Mouse (Mus musculus) midbrain, embryonic 12.5 days (tissue): Measurements from ENCODE around the gene Sema6d. TPM values are rescaled to one million over a fixed set of nuclear protein-coding genes. Genes with fewer than 3 reads are reported as not detected.

Source experiments
- ATAC-seq: fragments of 200-750 bp; cut with Nextera tagmentation; 2 replicates; pipeline ENCODE4 v1.8.0; 2017; ENCODE audit warnings: low read depth, moderate TSS enrichment, moderate library complexity; ENCODE audit not compliant: low FRiP score
- H3K27ac ChIP-seq: fragments of 300-500 bp; sonication (generic); replicated peaks from 2 replicates; pipeline ENCODE4 v1.5.1; 2016; ENCODE audit warnings: mild to moderate bottlenecking
- H3K27me3 ChIP-seq: fragments of 300-500 bp; sonication (generic); 2 replicates; pipeline ENCODE4 v1.6.1; 2016; ENCODE audit warnings: mild to moderate bottlenecking
- H3K36me3 ChIP-seq: fragments of 300-500 bp; sonication (generic); 2 replicates; pipeline ENCODE4 v1.6.1; 2016
- H3K4me1 ChIP-seq: fragments of 300-500 bp; sonication (generic); 2 replicates; pipeline ENCODE4 v1.6.1; 2016
- H3K4me2 ChIP-seq: fragments of 300-500 bp; sonication (generic); replicated peaks from 2 replicates; pipeline ENCODE4 v1.6.1; 2016; ENCODE audit warnings: mild to moderate bottlenecking, moderate library complexity
- H3K4me3 ChIP-seq: fragments of 300-500 bp; sonication (generic); 2 replicates; pipeline ENCODE4 v1.5.1; 2016; ENCODE audit warnings: mild to moderate bottlenecking
- H3K9ac ChIP-seq: fragments of 300-500 bp; sonication (generic); replicated peaks from 2 replicates; pipeline ENCODE4 v1.6.1; 2016; ENCODE audit warnings: mild to moderate bottlenecking, moderate library complexity
- H3K9me3 ChIP-seq: fragments of 300-500 bp; sonication (generic); 2 replicates; pipeline ENCODE4 v1.6.1; 2016; ENCODE audit warnings: mild to moderate bottlenecking
- WGBS: fragments of 180-500 bp; shearing (Covaris S2); methylation state at CpG from one replicate; pipeline ENCODE4 v1.1.7; 2016; 5-methylcytosine and 5-hydroxymethylcytosine counted together
- polyA plus RNA-seq: library from polyadenylated mRNA; unstranded; fragments of >200 nt; fragmentation: Nextera tagmentation; extraction: Ambion mirVana; gene quantifications from 2 replicates; pipeline ENCODE4 v1.2.1, GENCODE M21; 2016

Sema6d gene
- polyA plus RNA-seq, 1 experiment from 2014 or later = 17.5 TPM

- Histone ChIP-seq H3K4me3 (no peak overlapping the region), H3K9ac (no peak overlapping the region), H3K4me2 (no peak overlapping the region), H3K9me3 (no peaks in the 10 kb centered on the region), H3K27ac (no peak overlapping the region), H3K4me1 (peaks cover 11% of the 10 kb centered on the region), H3K27me3 (peaks cover 75% of the 10 kb centered on the region), H3K36me3 (no peaks in the 10 kb centered on the region)
- 11% methylated on average over 4 of the region's 4 CpGs for WGBS
- ATAC-seq = peak; percentile 93
Observed at GRCm38 (mm10) chr2:124505784-124506489, 416.2 kb downstream of the Sema6d start.

GRCm38 (mm10) chr2:124507804-124508203 lies 418.0 kb downstream of the Sema6d start:
- no peak overlapping the region for H3K4me3 ChIP-seq
- peaks cover 72% of the 10 kb centered on the region for H3K27me3 ChIP-seq
- no peaks in the 10 kb centered on the region for H3K9me3 ChIP-seq
- peaks cover 11% of the 10 kb centered on the region for H3K4me1 ChIP-seq
- 78% methylated on average over 4 of the region's 4 CpGs for WGBS
- no peaks in the 10 kb centered on the region for H3K36me3 ChIP-seq
- no peak overlapping the region for H3K27ac ChIP-seq
- no peak overlapping the region for H3K4me2 ChIP-seq
- ATAC-seq = no peak
- no peak overlapping the region for H3K9ac ChIP-seq

- Histone ChIP-seq H3K4me2 (no peak overlapping the region), H3K27me3 (peaks cover 70% of the 10 kb centered on the region), H3K4me1 (peaks cover 11% of the 10 kb centered on the region), H3K9me3 (no peaks in the 10 kb centered on the region), H3K36me3 (no peaks in the 10 kb centered on the region), H3K9ac (no peak overlapping the region), H3K4me3 (no peak overlapping the region), H3K27ac (no peak overlapping the region)
- no peak for ATAC-seq
- WGBS = 80% methylated on average over 6 of the region's 6 CpGs
Observed at GRCm38 (mm10) chr2:124509479-124509878, 419.7 kb downstream of the Sema6d start.

GRCm38 (mm10) chr2:124511826-124512225 lies 422.1 kb downstream of the Sema6d start:
- 89% methylated on average over 10 of the region's 10 CpGs for WGBS

GRCm38 (mm10) chr2:124522426-124522825 lies 432.7 kb downstream of the Sema6d start:
- Histone ChIP-seq H3K27me3 (0 out of 2 replicates have a peak, but pooled peaks cover 4% of the 10 kb centered on the region), H3K36me3 (no peaks in the 10 kb centered on the region), H3K9ac (no peak overlapping the region), H3K4me2 (no peak overlapping the region), H3K9me3 (no peaks in the 10 kb centered on the region), H3K4me3 (no peak overlapping the region), H3K27ac (no peak overlapping the region), H3K4me1 (no peaks in the 10 kb centered on the region)
- no peak for ATAC-seq
- WGBS = 94% methylated on average over 3 of the region's 3 CpGs

More at GRCm38 (mm10) chr2:124511826-124512225, 422.1 kb downstream of the Sema6d start:
- no peaks in the 10 kb centered on the region for H3K4me1 ChIP-seq
- H3K27ac ChIP-seq = no peak overlapping the region
- no peaks in the 10 kb centered on the region for H3K9me3 ChIP-seq
- no peak for ATAC-seq
- no peak overlapping the region for H3K9ac ChIP-seq
- no peak overlapping the region for H3K4me3 ChIP-seq
- H3K4me2 ChIP-seq = no peak overlapping the region
- no peaks in the 10 kb centered on the region for H3K36me3 ChIP-seq
- peaks cover 78% of the 10 kb centered on the region for H3K27me3 ChIP-seq

- WGBS = 87% methylated on average over 6 of the region's 6 CpGs
- no peak overlapping the region for H3K4me3 ChIP-seq
- ATAC-seq = no peak
Observed at GRCm38 (mm10) chr2:124523667-124524066, 433.9 kb downstream of the Sema6d start.

GRCm38 (mm10) chr2:124524167-124524566 lies 434.4 kb downstream of the Sema6d start:
- 87% methylated on average over 3 of the region's 3 CpGs for WGBS
- Histone ChIP-seq H3K4me3 (no peak overlapping the region), H3K4me2 (no peak overlapping the region), H3K27me3 (no peaks in the 10 kb centered on the region), H3K4me1 (no peaks in the 10 kb centered on the region), H3K9ac (no peak overlapping the region), H3K27ac (no peak overlapping the region), H3K36me3 (no peaks in the 10 kb centered on the region), H3K9me3 (no peaks in the 10 kb centered on the region)
- ATAC-seq = no peak

More at GRCm38 (mm10) chr2:124523667-124524066, 433.9 kb downstream of the Sema6d start:
- H3K9ac ChIP-seq = no peak overlapping the region
- H3K4me1 ChIP-seq = no peaks in the 10 kb centered on the region
- H3K9me3 ChIP-seq = no peaks in the 10 kb centered on the region
- no peak overlapping the region for H3K4me2 ChIP-seq
- 0 out of 2 replicates have a peak, but pooled peaks cover 4% of the 10 kb centered on the region for H3K27me3 ChIP-seq
- no peaks in the 10 kb centered on the region for H3K36me3 ChIP-seq
- H3K27ac ChIP-seq = no peak overlapping the region

- Histone ChIP-seq H3K27ac (no peak overlapping the region), H3K27me3 (no peaks in the 10 kb centered on the region), H3K9me3 (no peaks in the 10 kb centered on the region), H3K4me3 (no peak overlapping the region), H3K4me2 (no peak overlapping the region), H3K9ac (no peak overlapping the region), H3K4me1 (no peaks in the 10 kb centered on the region), H3K36me3 (no peaks in the 10 kb centered on the region)
- WGBS = 87% methylated on average over 3 of the region's 3 CpGs
- ATAC-seq = no peak
Observed at GRCm38 (mm10) chr2:124527641-124528040, 437.9 kb downstream of the Sema6d start.

- Histone ChIP-seq H3K27me3 (no peaks in the 10 kb centered on the region), H3K4me2 (no peak overlapping the region), H3K9ac (no peak overlapping the region), H3K27ac (no peak overlapping the region), H3K9me3 (no peaks in the 10 kb centered on the region), H3K4me1 (no peaks in the 10 kb centered on the region), H3K36me3 (no peaks in the 10 kb centered on the region), H3K4me3 (no peak overlapping the region)
- no peak for ATAC-seq
- 55% methylated on average over 2 of the region's 2 CpGs for WGBS
Observed at GRCm38 (mm10) chr2:124530441-124530840, 440.7 kb downstream of the Sema6d start.

- 82% methylated on average over 4 of the region's 4 CpGs for WGBS
- no peaks in the 10 kb centered on the region for H3K4me1 ChIP-seq
- no peaks in the 10 kb centered on the region for H3K9me3 ChIP-seq
- H3K4me3 ChIP-seq = no peak overlapping the region
- H3K9ac ChIP-seq = no peak overlapping the region
- H3K27me3 ChIP-seq = no peaks in the 10 kb centered on the region
- H3K4me2 ChIP-seq = no peak overlapping the region
- H3K27ac ChIP-seq = no peak overlapping the region
- no peaks in the 10 kb centered on the region for H3K36me3 ChIP-seq
- no peak for ATAC-seq
Observed at GRCm38 (mm10) chr2:124531062-124531461, 441.3 kb downstream of the Sema6d start.

GRCm38 (mm10) chr2:124532906-124533305 lies 443.1 kb downstream of the Sema6d start:
- H3K4me3 ChIP-seq = no peak overlapping the region
- H3K4me1 ChIP-seq = 0 out of 2 replicates have a peak, but pooled peaks cover 5% of the 10 kb centered on the region
- WGBS = 93% methylated on average over 3 of the region's 3 CpGs
- no peak overlapping the region for H3K27ac ChIP-seq
- no peak overlapping the region for H3K4me2 ChIP-seq
- ATAC-seq = no peak
- no peak overlapping the region for H3K9ac ChIP-seq
- no peaks in the 10 kb centered on the region for H3K36me3 ChIP-seq
- H3K9me3 ChIP-seq = no peaks in the 10 kb centered on the region
- H3K27me3 ChIP-seq = no peaks in the 10 kb centered on the region

- Histone ChIP-seq H3K9me3 (no peaks in the 10 kb centered on the region), H3K9ac (no peak overlapping the region), H3K4me3 (no peak overlapping the region), H3K27ac (no peak overlapping the region), H3K4me1 (0 out of 2 replicates have a peak, but pooled peaks cover 5% of the 10 kb centered on the region), H3K4me2 (no peak overlapping the region), H3K36me3 (no peaks in the 10 kb centered on the region), H3K27me3 (no peaks in the 10 kb centered on the region)
- no peak for ATAC-seq
- 89% methylated on average over 6 of the region's 6 CpGs for WGBS
Observed at GRCm38 (mm10) chr2:124533602-124534001, 443.8 kb downstream of the Sema6d start.
